Mouse (Mus musculus) neutrophil, adult 5-6 weeks (primary cell): ENCODE measurements at regions not wholly inside any gene's neighbourhood (a gene's known extent, or its start where the extent isn't known, plus 50 kb on each side); places are given as distances from the start of the nearest gene placed in this dataset.

Source experiments
- ATAC-seq: fragments of 151-379, 151-347 bp; 2 replicates; pipeline ENCODE4 v1.8.0; 2017; ENCODE audit warnings: mild to moderate bottlenecking, moderate TSS enrichment; ENCODE audit not compliant: insufficient number of reproducible peaks, poor library complexity, low FRiP score, severe bottlenecking; ENCODE audit errors: extremely low read depth

GRCm38 (mm10) chr4:142975620-142976019 is 237.2 kb downstream of the Prdm2 start:
- ATAC-seq: no peak

- no peak for ATAC-seq
These were observed 242.8 kb downstream of the Prdm2 start for GRCm38 (mm10) chr4:142970040-142970439.

GRCm38 (mm10) chr4:142967604-142968003 is 245.2 kb downstream of the Prdm2 start:
- no peak for ATAC-seq

GRCm38 (mm10) chr4:142956832-142957429 is 255.9 kb downstream of the Prdm2 start:
- ATAC-seq: no peak

- ATAC-seq: no peak
These were observed 256.4 kb downstream of the Prdm2 start for GRCm38 (mm10) chr4:142956376-142956775.

GRCm38 (mm10) chr4:142953724-142954123 is 259.1 kb downstream of the Prdm2 start:
- no peak for ATAC-seq

- no peak for ATAC-seq
These were observed 259.9 kb downstream of the Prdm2 start for GRCm38 (mm10) chr4:142952879-142953278.

GRCm38 (mm10) chr4:142947673-142948072 is 265.1 kb downstream of the Prdm2 start:
- no peak for ATAC-seq

- ATAC-seq: no peak
These were observed 279.2 kb downstream of the Prdm2 start for GRCm38 (mm10) chr4:142933627-142934026.

- no peak for ATAC-seq
These were observed 283.6 kb downstream of the Prdm2 start for GRCm38 (mm10) chr4:142929245-142929644.

GRCm38 (mm10) chr4:142927328-142928108 is 285.3 kb downstream of the Prdm2 start:
- ATAC-seq: no peak

GRCm38 (mm10) chr4:142925111-142925510 is 287.7 kb downstream of the Prdm2 start:
- ATAC-seq: no peak

GRCm38 (mm10) chr4:142909355-142909947 is 303.3 kb downstream of the Prdm2 start:
- ATAC-seq: no peak

- ATAC-seq: no peak
These were observed 304.0 kb downstream of the Prdm2 start for GRCm38 (mm10) chr4:142908782-142909181.

GRCm38 (mm10) chr4:142903356-142904032 is 309.3 kb downstream of the Prdm2 start:
- ATAC-seq: no peak

- ATAC-seq: no peak
These were observed 312.0 kb downstream of the Prdm2 start for GRCm38 (mm10) chr4:142900792-142901191.

- ATAC-seq: no peak
These were observed 313.8 kb downstream of the Prdm2 start for GRCm38 (mm10) chr4:142898994-142899393.

GRCm38 (mm10) chr4:142890711-142891110 is 322.1 kb downstream of the Prdm2 start:
- no peak for ATAC-seq

- no peak for ATAC-seq
These were observed 323.9 kb downstream of the Prdm2 start for GRCm38 (mm10) chr4:142888891-142889290.

- no peak for ATAC-seq
These were observed 324.9 kb downstream of the Prdm2 start for GRCm38 (mm10) chr4:142887876-142888275.
